Mouse (Mus musculus): ENCODE results near the gene Mob3b. TPM values are rescaled to one million over a fixed set of nuclear protein-coding genes. Genes with fewer than 3 reads are reported as not detected.

Mob3b gene
- 3.0 and 3.5 TPM in 2 replicates for polyA plus RNA-seq (2012; rRNA removed)

GRCm38 (mm10) chr4:35156751-35157611, at the start of gene Mob3b:
TSS of gene Mob3b (minus strand) at chr4:35157484.

GRCm38 (mm10) chr4:35151756-35152155, 5.5 kb downstream of the Mob3b start, which contains the start of gene Ifnk:
TSS of gene Ifnk (plus strand) at chr4:35152056.

Other genes with a start within 250 kb of the Mob3b start
- gene Ifnk, start 5.4 kb downstream of the Mob3b start, polyA plus RNA-seq (2012; rRNA removed): not detected in 2 replicates
- gene C9orf72, start 68.7 kb upstream of the Mob3b start, polyA plus RNA-seq (2012; rRNA removed): 35.9 and 43.6 TPM in 2 replicates